Mouse (Mus musculus): ENCODE measurements around the gene Podnl1. TPM values are rescaled to one million over a fixed set of nuclear protein-coding genes. Genes with fewer than 3 reads are reported as not detected.
A peak's percentile ranks its signal among the peaks of the same experiment; 100 is the strongest.

The Podnl1 gene
- 0.34 and 0.41 TPM in 2 replicates for polyA plus RNA-seq (2015; fragmentation: Nextera tagmentation; extraction: Ambion mirVana)

DNA sequence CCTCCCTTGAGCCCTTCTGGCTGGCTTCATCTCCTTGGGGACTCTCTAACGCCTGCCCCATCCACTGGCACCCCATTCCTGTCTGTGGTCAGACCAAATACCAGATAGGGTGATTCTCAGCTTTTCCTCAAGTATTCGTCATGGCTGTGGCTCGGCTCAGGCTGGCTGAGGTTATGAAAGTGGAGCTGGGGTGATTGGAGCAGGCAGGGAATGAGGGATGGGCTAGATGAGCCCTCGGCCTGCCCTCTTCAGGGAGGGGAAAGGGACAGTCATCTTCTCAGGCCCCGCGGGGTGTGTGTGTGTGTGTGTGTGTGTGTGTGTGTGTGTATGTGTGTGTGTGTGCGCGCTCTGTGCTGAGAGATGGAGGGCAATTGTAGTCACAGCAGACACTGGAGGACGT lies at the start of gene Podnl1:
TSS of gene Podnl1 (plus strand) at position 334 of the 400 bp plus-strand sequence.
- Histone ChIP-seq H3K9me3 (ENCODE audit: control insufficient read depth, low read length) (no peaks in the 10 kb centered on the region), H3K27me3 (ENCODE audit: control insufficient read depth, insufficient read depth, low read depth, low read length) (no peaks in the 10 kb centered on the region), H3K27ac (ENCODE audit: low read length) (no peak within 1 kb of the TSS), H3K4me2 (ENCODE audit: low read depth, low read length) (no peak within 1 kb of the TSS), H3K4me1 (replicated peaks; ENCODE audit: control insufficient read depth, insufficient read depth, low read length) (peaks cover 6% of the 10 kb centered on the region; the same call in 1 of the 2 replicates), H3K36me3 (ENCODE audit: control insufficient read depth, insufficient read depth, low read length) (no peaks in the 10 kb centered on the region), H3K9ac (ENCODE audit: low read length) (no peak within 1 kb of the TSS), H3K4me3 (ENCODE audit: low read length) (no peak within 1 kb of the TSS)
- ATAC-seq (ENCODE audit: low read depth) = peak; percentile 61
- WGBS = 38% methylated on average over 9 of the region's 9 CpGs

DNA sequence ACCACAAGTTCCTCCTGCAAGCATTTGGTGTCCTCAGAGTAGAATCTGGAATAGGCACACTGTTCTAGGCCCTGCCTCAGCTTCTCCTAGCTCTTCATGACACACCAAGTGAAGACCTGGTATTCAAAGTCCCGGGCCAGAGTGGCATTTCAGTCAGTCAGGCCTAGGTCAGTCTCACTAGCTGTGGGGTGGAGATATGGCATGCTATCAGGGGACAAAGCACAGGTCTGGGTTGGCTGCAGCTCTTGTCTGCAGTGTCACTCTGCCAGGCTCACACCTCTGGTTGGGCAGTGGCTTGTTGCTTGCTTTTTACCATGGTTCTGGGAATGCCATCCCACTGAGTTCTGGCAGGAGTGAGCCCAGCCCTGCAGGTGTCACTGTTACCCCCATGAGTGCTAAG lies 49.4 kb upstream of the Podnl1 start:
- Histone ChIP-seq H3K36me3 (ENCODE audit: control insufficient read depth, insufficient read depth, low read length) (peaks cover 12% of the 10 kb centered on the region), H3K27ac (ENCODE audit: low read length) (no peak overlapping the region), H3K27me3 (ENCODE audit: control insufficient read depth, insufficient read depth, low read depth, low read length) (no peaks in the 10 kb centered on the region), H3K9me3 (ENCODE audit: control insufficient read depth, low read length) (no peaks in the 10 kb centered on the region), H3K4me2 (ENCODE audit: low read depth, low read length) (no peak overlapping the region), H3K4me3 (ENCODE audit: low read length) (no peak overlapping the region), H3K4me1 (replicated peaks; ENCODE audit: control insufficient read depth, insufficient read depth, low read length) (peaks cover 7% of the 10 kb centered on the region), H3K9ac (ENCODE audit: low read length) (no peak overlapping the region)
- WGBS = 87% methylated on average over 1 of the region's 1 CpGs
- no peak for ATAC-seq (ENCODE audit: low read depth)

DNA sequence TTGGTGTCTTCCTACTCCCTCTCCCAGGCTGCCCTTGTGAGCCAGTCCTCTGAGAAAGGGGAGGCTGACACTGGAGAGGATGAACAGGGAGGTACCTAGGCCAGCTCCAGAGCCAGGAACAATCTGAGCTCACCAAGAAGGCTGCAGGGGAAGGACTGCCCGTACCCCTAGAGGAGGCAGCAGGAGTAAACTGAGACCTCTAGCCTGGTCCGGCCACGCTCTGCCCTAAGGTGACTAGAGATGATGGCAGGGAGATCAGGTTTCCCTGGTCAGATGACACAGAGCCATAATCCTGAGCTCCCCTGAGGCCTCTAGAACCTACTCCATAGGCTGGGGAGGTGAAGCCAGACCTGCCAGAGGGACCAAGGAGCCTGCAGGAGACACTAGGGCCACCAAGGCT lies 48.9 kb upstream of the Podnl1 start:
- WGBS = 87% methylated on average over 3 of the region's 3 CpGs
- ATAC-seq (ENCODE audit: low read depth) = no peak
- Histone ChIP-seq H3K9me3 (ENCODE audit: control insufficient read depth, low read length) (no peaks in the 10 kb centered on the region), H3K4me2 (ENCODE audit: low read depth, low read length) (no peak overlapping the region), H3K27me3 (ENCODE audit: control insufficient read depth, insufficient read depth, low read depth, low read length) (no peaks in the 10 kb centered on the region), H3K4me1 (replicated peaks; ENCODE audit: control insufficient read depth, insufficient read depth, low read length) (peaks cover 7% of the 10 kb centered on the region), H3K9ac (ENCODE audit: low read length) (no peak overlapping the region), H3K36me3 (ENCODE audit: control insufficient read depth, insufficient read depth, low read length) (peaks cover 12% of the 10 kb centered on the region), H3K4me3 (ENCODE audit: low read length) (no peak overlapping the region), H3K27ac (ENCODE audit: low read length) (no peak overlapping the region)

DNA sequence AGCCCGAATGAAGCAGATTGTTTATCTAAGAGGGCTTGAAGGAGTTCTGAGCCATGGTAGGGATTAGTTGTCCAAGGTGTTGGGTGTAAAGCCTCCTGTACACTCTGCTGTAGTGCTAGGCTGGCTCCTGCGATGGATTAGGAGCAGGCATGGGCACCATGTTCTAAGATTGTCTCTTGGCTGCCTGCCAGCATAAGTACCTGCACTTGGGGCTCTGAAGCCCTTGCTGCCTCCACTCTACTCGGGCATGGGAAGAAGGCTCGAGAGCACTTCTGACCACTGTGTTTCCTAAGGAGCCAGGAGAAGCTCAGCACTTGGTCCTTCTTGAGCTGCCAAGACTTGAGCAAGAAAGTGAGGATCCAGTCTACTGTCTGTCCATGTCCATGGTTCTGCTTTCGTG lies 46.6 kb upstream of the Podnl1 start:
- Histone ChIP-seq H3K9me3 (ENCODE audit: control insufficient read depth, low read length) (no peaks in the 10 kb centered on the region), H3K27ac (ENCODE audit: low read length) (peak overlapping the region; percentile 12; the same call in 1 of the 2 replicates), H3K9ac (ENCODE audit: low read length) (no peak overlapping the region), H3K27me3 (ENCODE audit: control insufficient read depth, insufficient read depth, low read depth, low read length) (no peaks in the 10 kb centered on the region), H3K4me1 (replicated peaks; ENCODE audit: control insufficient read depth, insufficient read depth, low read length) (peaks cover 7% of the 10 kb centered on the region), H3K4me3 (ENCODE audit: low read length) (no peak overlapping the region), H3K4me2 (ENCODE audit: low read depth, low read length) (no peak overlapping the region), H3K36me3 (ENCODE audit: control insufficient read depth, insufficient read depth, low read length) (peaks cover 29% of the 10 kb centered on the region)
- ATAC-seq (ENCODE audit: low read depth) = peak; percentile 86
- WGBS = 43% methylated on average over 5 of the region's 5 CpGs

DNA sequence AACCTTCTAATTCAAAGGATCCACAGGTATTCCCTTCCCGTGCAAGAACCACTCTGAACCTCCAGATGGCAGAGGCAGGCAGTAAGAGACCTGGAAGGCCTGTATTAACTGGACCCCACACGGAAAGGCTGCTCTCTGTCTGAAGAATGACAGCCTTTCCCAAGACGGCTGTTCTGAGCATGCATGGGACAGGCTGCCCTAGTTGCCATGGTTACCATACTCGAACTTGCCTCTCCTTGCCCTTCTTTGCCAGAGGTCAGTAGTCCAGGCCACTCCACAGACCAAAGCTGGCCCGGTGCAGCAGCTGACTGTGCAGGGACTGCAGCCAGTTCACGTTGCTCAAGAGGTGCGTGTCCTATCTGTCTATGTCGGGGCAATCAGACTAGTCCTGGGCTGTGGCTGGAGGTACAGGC lies 42.0 kb upstream of the Podnl1 start:
- H3K4me2 ChIP-seq (ENCODE audit: low read depth, low read length) = no peak overlapping the region
- H3K27ac ChIP-seq (ENCODE audit: low read length) = no peak overlapping the region
- H3K9ac ChIP-seq (ENCODE audit: low read length) = no peak overlapping the region
- no peaks in the 10 kb centered on the region for H3K9me3 ChIP-seq (ENCODE audit: control insufficient read depth, low read length)
- H3K4me1 ChIP-seq (replicated peaks; ENCODE audit: control insufficient read depth, insufficient read depth, low read length) = peaks cover 7% of the 10 kb centered on the region
- no peak overlapping the region for H3K4me3 ChIP-seq (ENCODE audit: low read length)
- 32% methylated on average over 8 of the region's 8 CpGs for WGBS
- ATAC-seq (ENCODE audit: low read depth) = no peak
- H3K27me3 ChIP-seq (ENCODE audit: control insufficient read depth, insufficient read depth, low read depth, low read length) = no peaks in the 10 kb centered on the region
- peaks cover 43% of the 10 kb centered on the region for H3K36me3 ChIP-seq (ENCODE audit: control insufficient read depth, insufficient read depth, low read length)

DNA sequence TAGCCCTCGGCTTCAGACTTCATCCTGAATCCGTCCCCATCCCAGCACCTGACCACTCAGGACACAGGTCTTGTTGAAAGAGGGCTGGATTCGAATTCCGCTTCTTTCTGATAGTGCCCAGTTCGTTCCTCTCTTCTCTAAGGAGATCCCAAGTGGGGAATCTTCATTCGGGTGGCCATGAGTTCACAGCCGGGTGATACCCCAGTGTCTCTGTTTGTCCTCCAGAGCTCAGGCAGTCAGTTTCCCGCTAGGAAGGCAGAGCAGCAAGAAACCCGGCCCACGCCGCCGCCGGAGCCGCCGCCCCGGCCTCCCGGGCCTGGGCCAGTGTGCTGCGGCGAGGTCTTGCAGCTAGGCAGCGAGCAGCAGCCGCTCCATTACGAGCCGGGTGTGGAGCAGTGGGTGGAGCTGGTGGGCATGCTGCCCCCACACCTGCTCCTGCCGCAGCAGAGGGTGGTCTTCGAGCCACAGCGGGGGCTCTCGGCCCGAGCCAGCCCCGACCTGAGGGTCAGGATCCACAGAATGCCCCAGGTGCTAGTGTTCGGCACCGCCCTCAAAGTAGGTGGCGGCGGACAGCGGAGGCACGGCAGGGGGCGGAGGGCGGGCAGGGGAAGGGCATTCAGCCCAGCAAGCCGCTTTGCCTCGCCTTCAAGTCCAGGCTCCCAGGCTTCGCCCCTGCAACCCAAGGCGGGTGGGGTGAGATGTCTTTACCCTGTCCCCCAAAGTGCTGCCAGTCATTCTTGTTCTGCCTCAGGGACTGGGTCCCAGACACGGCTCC lies 41.3 kb upstream of the Podnl1 start:
- Histone ChIP-seq H3K4me2 (ENCODE audit: low read depth, low read length) (no peak overlapping the region), H3K9me3 (ENCODE audit: control insufficient read depth, low read length) (no peaks in the 10 kb centered on the region), H3K4me1 (replicated peaks; ENCODE audit: control insufficient read depth, insufficient read depth, low read length) (peaks cover 3% of the 10 kb centered on the region), H3K9ac (ENCODE audit: low read length) (no peak overlapping the region), H3K27me3 (ENCODE audit: control insufficient read depth, insufficient read depth, low read depth, low read length) (no peaks in the 10 kb centered on the region), H3K4me3 (ENCODE audit: low read length) (no peak overlapping the region), H3K27ac (ENCODE audit: low read length) (no peak overlapping the region), H3K36me3 (ENCODE audit: control insufficient read depth, insufficient read depth, low read length) (peaks cover 46% of the 10 kb centered on the region)
- ATAC-seq (ENCODE audit: low read depth) = no peak
- 59% methylated on average over 42 of the region's 42 CpGs for WGBS

DNA sequence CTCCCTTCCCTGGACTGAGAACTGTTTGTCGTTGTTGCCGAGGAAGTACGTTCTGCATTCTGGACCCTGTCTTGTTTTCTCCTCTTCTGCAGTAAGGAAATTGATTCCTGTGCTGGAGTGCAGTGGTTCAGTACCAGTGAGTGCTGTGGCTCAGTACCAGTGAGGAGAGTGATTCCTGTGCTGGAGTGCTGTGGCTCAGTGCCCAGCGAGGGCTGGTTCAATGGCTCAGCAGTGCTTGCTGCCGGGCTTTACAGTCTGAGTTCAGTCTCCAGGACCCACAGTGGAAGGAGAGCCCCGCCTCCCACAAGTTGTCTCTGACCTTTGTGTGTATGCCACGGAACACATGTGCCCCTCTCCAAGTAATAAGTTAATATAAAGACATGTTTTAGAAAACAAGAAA lies 38.6 kb upstream of the Podnl1 start:
- Histone ChIP-seq H3K4me1 (replicated peaks; ENCODE audit: control insufficient read depth, insufficient read depth, low read length) (no peaks in the 10 kb centered on the region), H3K4me2 (ENCODE audit: low read depth, low read length) (no peak overlapping the region), H3K4me3 (ENCODE audit: low read length) (no peak overlapping the region), H3K9ac (ENCODE audit: low read length) (no peak overlapping the region), H3K36me3 (ENCODE audit: control insufficient read depth, insufficient read depth, low read length) (peaks cover 38% of the 10 kb centered on the region), H3K27ac (ENCODE audit: low read length) (no peak overlapping the region), H3K27me3 (ENCODE audit: control insufficient read depth, insufficient read depth, low read depth, low read length) (no peaks in the 10 kb centered on the region), H3K9me3 (ENCODE audit: control insufficient read depth, low read length) (no peaks in the 10 kb centered on the region)
- WGBS = 78% methylated on average over 7 of the region's 7 CpGs
- ATAC-seq (ENCODE audit: low read depth) = no peak

DNA sequence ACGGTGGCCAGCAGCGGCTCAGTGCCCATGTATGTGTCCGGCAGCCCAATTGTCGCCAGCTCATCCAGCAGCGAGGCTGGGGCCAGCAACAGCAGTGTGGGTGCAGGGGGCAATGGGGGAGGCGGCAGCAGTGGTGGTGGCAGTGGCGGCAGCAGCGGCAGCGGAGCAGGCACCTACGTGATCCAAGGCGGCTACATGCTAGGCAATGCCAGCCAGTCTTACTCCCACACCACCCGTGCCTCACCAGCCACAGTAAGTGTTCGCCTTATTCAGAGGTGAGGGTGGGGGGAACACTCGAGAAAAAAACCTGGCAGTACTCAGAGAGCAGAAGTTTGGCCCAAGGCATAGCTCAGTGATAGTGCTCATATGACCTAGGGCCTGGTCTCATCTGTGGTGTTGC lies 38.0 kb upstream of the Podnl1 start:
- Histone ChIP-seq H3K27me3 (ENCODE audit: control insufficient read depth, insufficient read depth, low read depth, low read length) (no peaks in the 10 kb centered on the region), H3K27ac (ENCODE audit: low read length) (no peak overlapping the region), H3K36me3 (ENCODE audit: control insufficient read depth, insufficient read depth, low read length) (peaks cover 35% of the 10 kb centered on the region), H3K4me1 (replicated peaks; ENCODE audit: control insufficient read depth, insufficient read depth, low read length) (no peaks in the 10 kb centered on the region), H3K9me3 (ENCODE audit: control insufficient read depth, low read length) (no peaks in the 10 kb centered on the region), H3K9ac (ENCODE audit: low read length) (no peak overlapping the region), H3K4me2 (ENCODE audit: low read depth, low read length) (no peak overlapping the region), H3K4me3 (ENCODE audit: low read length) (no peak overlapping the region)
- WGBS = 93% methylated on average over 14 of the region's 14 CpGs
- ATAC-seq (ENCODE audit: low read depth) = no peak

DNA sequence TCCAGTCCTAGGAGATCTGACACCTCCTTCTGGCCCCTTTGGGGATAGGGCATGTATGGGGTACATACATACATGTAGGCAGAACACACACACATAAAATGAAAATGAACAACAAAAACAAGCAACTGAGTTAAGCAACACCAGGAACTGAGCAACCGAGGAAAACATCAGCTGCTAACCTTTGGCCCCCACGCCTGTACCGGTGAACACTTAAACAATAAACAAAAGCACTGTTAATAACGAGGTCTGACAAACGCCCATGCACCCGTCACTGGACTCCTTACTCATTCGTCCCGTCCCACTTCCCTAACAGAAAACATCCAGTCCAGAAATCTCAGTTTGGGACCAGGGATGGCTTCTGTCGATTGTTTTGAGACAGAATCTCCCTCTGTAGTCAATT lies 36.5 kb upstream of the Podnl1 start:
- no peak for ATAC-seq (ENCODE audit: low read depth)
- H3K27ac ChIP-seq (ENCODE audit: low read length) = no peak overlapping the region
- H3K4me2 ChIP-seq (ENCODE audit: low read depth, low read length) = no peak overlapping the region
- H3K9ac ChIP-seq (ENCODE audit: low read length) = no peak overlapping the region
- no peaks in the 10 kb centered on the region for H3K27me3 ChIP-seq (ENCODE audit: control insufficient read depth, insufficient read depth, low read depth, low read length)
- H3K4me3 ChIP-seq (ENCODE audit: low read length) = no peak overlapping the region
- no peaks in the 10 kb centered on the region for H3K9me3 ChIP-seq (ENCODE audit: control insufficient read depth, low read length)
- no peaks in the 10 kb centered on the region for H3K4me1 ChIP-seq (replicated peaks; ENCODE audit: control insufficient read depth, insufficient read depth, low read length)
- H3K36me3 ChIP-seq (ENCODE audit: control insufficient read depth, insufficient read depth, low read length) = peaks cover 30% of the 10 kb centered on the region
- 63% methylated on average over 9 of the region's 9 CpGs for WGBS

Measured in lung, embryonic 16.5 days (tissue).